In the genomic region with DNA sequence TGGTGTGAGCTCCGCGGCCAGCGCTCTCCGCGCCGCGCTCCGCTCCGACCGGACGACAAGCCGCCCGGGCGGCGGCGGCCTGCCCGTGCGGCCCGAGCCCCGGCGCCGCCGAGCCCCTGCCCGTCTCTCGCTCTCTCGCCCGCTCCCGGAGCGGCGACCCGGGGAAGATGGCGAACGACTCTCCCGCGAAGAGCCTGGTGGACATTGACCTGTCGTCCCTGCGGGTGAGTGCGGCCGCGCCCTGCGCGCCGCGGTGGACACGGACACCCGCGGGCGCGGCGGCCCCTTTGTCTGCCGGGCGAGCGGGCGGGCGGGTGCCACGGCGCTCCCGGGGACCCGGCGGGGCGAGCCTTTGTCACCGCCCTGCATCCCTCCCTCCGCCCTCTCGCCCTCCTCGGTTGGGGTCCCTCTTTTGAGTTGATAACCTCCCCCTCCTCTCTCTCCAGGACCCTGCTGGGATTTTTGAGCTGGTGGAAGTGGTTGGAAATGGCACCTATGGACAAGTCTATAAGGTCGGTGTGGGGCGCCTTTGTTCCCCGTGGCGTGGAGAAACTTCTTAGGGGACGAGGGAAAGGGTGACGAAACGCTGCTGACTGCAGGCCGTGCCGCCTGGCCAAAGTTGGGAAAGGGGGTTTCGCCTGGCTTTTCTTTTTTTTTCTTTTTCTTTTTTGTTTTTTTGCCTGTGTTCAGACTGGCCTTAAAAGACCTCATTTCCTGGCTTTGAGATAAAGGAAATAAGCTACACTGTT, we compare ENCODE assay signal across 8 mouse cellular contexts. TPM values are rescaled to one million over a fixed set of nuclear protein-coding genes. Genes with fewer than 3 reads are reported as not detected.
DNase-seq lines count a peak whose midpoint lies in the region; ATAC-seq and TF ChIP-seq lines count a peak whose summit lies in the region.

No protein-coding gene starts in this region.

- peak overlapping the region; percentile 86 for H3K27ac ChIP-seq in ES-E14 (ENCODE audit: insufficient read depth, low read depth, low read length, poor library complexity, severe bottlenecking)
- H3K27ac ChIP-seq in bone marrow, adult 2 months (ENCODE audit: control insufficient read depth, insufficient read depth, low read depth, low read length, poor library complexity) = peak overlapping the region; percentile 93
- H3K27ac ChIP-seq in embryonic facial prominence, embryonic 15.5 days (replicated peaks) = peak overlapping the region; percentile 96
- H3K27ac ChIP-seq in heart, embryonic 16.5 days (ENCODE audit: low read length) = peak overlapping the region; percentile 95

- TF ChIP-seq CTCF in bone marrow, adult 2 months (IDR thresholded peaks at IDR 0.05; ENCODE audit: control insufficient read depth, insufficient read depth, low read length) = no peak

- in situ Hi-C loops in ES-E14 (cut with MboI; ENCODE audit: low sequenced_read_pairs in 2 of 2, unreplicated experiment in 2 of 2) = no loop called here

- WGBS in bone marrow, adult 2 months = 0% methylated on average over 50 of the region's 75 CpGs
- WGBS in embryonic facial prominence, embryonic 15.5 days = under 1% methylated on average over 74 of the region's 75 CpGs
- under 1% methylated on average over 60 of the region's 75 CpGs for WGBS in heart, embryonic 16.5 days

- ATAC-seq in embryonic facial prominence, embryonic 15.5 days (ENCODE audit: insufficient number of reproducible peaks, low FRiP score, low TSS enrichment, low read depth) = peak; percentile 31; the same call in 1 of the 2 replicates
- peak; percentile 14 for ATAC-seq in heart, embryonic 16.5 days (replicated peaks; ENCODE audit: extremely low read depth, insufficient read depth, low FRiP score)

- no peaks in the 10 kb centered on the region; the same call in none of the 2 replicates for H3K36me3 ChIP-seq in ES-E14 (ENCODE audit: control insufficient read depth, insufficient read depth, low read length, poor library complexity, severe bottlenecking)
- peaks cover 5% of the 10 kb centered on the region; the same call in 1 of the 2 replicates for H3K36me3 ChIP-seq in embryonic facial prominence, embryonic 15.5 days
- no peaks in the 10 kb centered on the region for H3K36me3 ChIP-seq in heart, embryonic 16.5 days (ENCODE audit: control insufficient read depth, insufficient read depth)

- H3K27me3 ChIP-seq in embryonic facial prominence, embryonic 15.5 days = no peaks in the 10 kb centered on the region
- H3K27me3 ChIP-seq in heart, embryonic 16.5 days (ENCODE audit: control insufficient read depth, insufficient read depth, low read length) = no peaks in the 10 kb centered on the region

- H3K4me3 ChIP-seq in ES-E14 (ENCODE audit: insufficient read depth in 1 of 2, low read depth in 1 of 2, low read length in 2 of 2, poor library complexity in 1 of 2, severe bottlenecking in 1 of 2) = peak overlapping the region; percentile 78 to 97
- H3K4me3 ChIP-seq in bone marrow, adult 2 months (replicated peaks; ENCODE audit: control insufficient read depth, low read depth, low read length) = peak overlapping the region; percentile 79
- peak overlapping the region; percentile 86 for H3K4me3 ChIP-seq in embryonic facial prominence, embryonic 15.5 days (replicated peaks)
- peak overlapping the region; percentile 75 for H3K4me3 ChIP-seq in heart, embryonic 16.5 days (ENCODE audit: low read length)

- 0 out of 2 replicates have a peak, but pooled peaks have one; percentile 8 for TF ChIP-seq POLR2A in bone marrow, adult 2 months (IDR thresholded peaks at IDR 0.05; ENCODE audit: borderline replicate concordance, control insufficient read depth, low read depth, low read length)

- H3K4me2 ChIP-seq in embryonic facial prominence, embryonic 15.5 days (replicated peaks) = peak overlapping the region; percentile 75
- H3K4me2 ChIP-seq in heart, embryonic 16.5 days (ENCODE audit: low read depth, low read length) = peak overlapping the region; percentile 70

- peaks cover 6 to 12% of the 10 kb centered on the region in 2 experiments for H3K4me1 ChIP-seq in ES-E14 (ENCODE audit: control insufficient read depth in 2 of 2, insufficient read depth in 2 of 2, low read length in 2 of 2, poor library complexity in 1 of 2)
- H3K4me1 ChIP-seq in bone marrow, adult 2 months (ENCODE audit: control insufficient read depth, insufficient read depth, low read length) = peaks cover 13% of the 10 kb centered on the region
- H3K4me1 ChIP-seq in embryonic facial prominence, embryonic 15.5 days = peaks cover 48% of the 10 kb centered on the region
- H3K4me1 ChIP-seq in heart, embryonic 16.5 days (ENCODE audit: control insufficient read depth, insufficient read depth, low read length) = peaks cover 37% of the 10 kb centered on the region

- DNase-seq in ES-E14 (ENCODE audit: low read depth, low spot score) = no peak
- peak; percentile 64 for DNase-seq in kidney, postnatal 14 days
- peak; percentile 46 for DNase-seq in lung, postnatal 36 days
- peak; percentile 49 for DNase-seq in right cerebral cortex, postnatal 4 days
- DNase-seq in T-cell, adult 2 months (ENCODE audit: low spot score) = no peak

- peak overlapping the region; percentile 90 for H3K9ac ChIP-seq in ES-E14 (ENCODE audit: insufficient read depth, low read depth, low read length, poor library complexity, severe bottlenecking)
- peak overlapping the region; percentile 94 for H3K9ac ChIP-seq in embryonic facial prominence, embryonic 15.5 days
- peak overlapping the region; percentile 93 for H3K9ac ChIP-seq in heart, embryonic 16.5 days (ENCODE audit: low read length)

- no peaks in the 10 kb centered on the region for H3K9me3 ChIP-seq in ES-E14 (ENCODE audit: control insufficient read depth, insufficient read depth, low read depth, low read length)
- H3K9me3 ChIP-seq in embryonic facial prominence, embryonic 15.5 days (replicated peaks) = no peaks in the 10 kb centered on the region
- H3K9me3 ChIP-seq in heart, embryonic 16.5 days (replicated peaks; ENCODE audit: control insufficient read depth, low read length) = no peaks in the 10 kb centered on the region

TF ChIP-seq in ES-E14, 5 proteins besides CTCF, POLR2A, EP300 and RAD21:
- TF ChIP-seq MAFK (IDR thresholded peaks at IDR 0.05; ENCODE audit: insufficient read depth, low read depth, low read length) = no peak
TF ChIP-seq in ES-E14: peak in this region for 0.

RNA-seq across cellular contexts. Expression of a gene that starts 0.5 kb away (rescaled TPM):
- total RNA-seq in ES-E14 (2012; rRNA removed) = 142 and 161 TPM in 2 replicates
- 51.3 and 69.2 TPM in 2 replicates for polyA plus RNA-seq in bone marrow, adult 2 months (2011; ENCODE audit: insufficient read depth, insufficient read length, low replicate concordance, missing spikeins)
- 34.4 and 41.3 TPM in 2 replicates for polyA plus RNA-seq in embryonic facial prominence, embryonic 15.5 days (2015; fragmentation: Nextera tagmentation; extraction: Ambion mirVana)
- polyA plus RNA-seq in heart, embryonic 16.5 days (2015; fragmentation: Nextera tagmentation; extraction: Ambion mirVana) = 14.7 and 23.8 TPM in 2 replicates

Comparison
In these comparisons a context has a peak if more than half of its experiments do, and no peak if none do; other contexts are left out.
1. DNase-seq: peak in kidney, postnatal 14 days (single experiment), lung, postnatal 36 days (single experiment) and right cerebral cortex, postnatal 4 days (single experiment); none in ES-E14 (single experiment) and T-cell, adult 2 months (single experiment).
2. Peak in every context shown above with its lines, with median percentiles within 50 percentile points of each other: H3K27ac ChIP-seq, H3K4me3 ChIP-seq and H3K9ac ChIP-seq.